Comparison of ENCODE assay signal across 8 mouse cellular contexts in genomic region chr13:69459657-69460458, GRCm38 (mm10).
DNase-seq lines count a peak whose midpoint lies in the region; ATAC-seq and TF ChIP-seq lines count a peak whose summit lies in the region.

No protein-coding gene starts in this region.

- no peak for TF ChIP-seq POLR2A in heart, adult 2 months (IDR thresholded peaks at IDR 0.05; ENCODE audit: insufficient read depth, low read depth, low read length)

- intact Hi-C loops in heart, adult 2 months (cut with DNase I): loop anchor here (2.0 kb wide), 2 partner anchors 75 to 457 kb away; no protein-coding TSS in a partner anchor

- peak; percentile 88 for TF ChIP-seq CTCF in heart, adult 2 months (IDR thresholded peaks at IDR 0.05)
- TF ChIP-seq CTCF in E14TG2a.4 (conservative IDR thresholded peaks at IDR 0.05; ENCODE audit: low read length): peak; percentile 94

- H3K4me1 ChIP-seq in heart, adult 2 months (ENCODE audit: control insufficient read depth, insufficient read depth, low read length): no peaks in the 10 kb centered on the region
- H3K4me1 ChIP-seq in heart, embryonic 10.5 days: no peaks in the 10 kb centered on the region
- no peaks in the 10 kb centered on the region for H3K4me1 ChIP-seq in E14TG2a.4 (replicated peaks; ENCODE audit: low read depth, low read length)

- 20% methylated on average over 8 of the region's 8 CpGs for WGBS in heart, adult 2 months
- WGBS in heart, embryonic 10.5 days: 17% methylated on average over 8 of the region's 8 CpGs

- H3K79me2 ChIP-seq in heart, adult 2 months (replicated peaks; ENCODE audit: control insufficient read depth, insufficient read depth, low read length): no peaks in the 10 kb centered on the region

- H3K9me3 ChIP-seq in heart, embryonic 10.5 days: no peaks in the 10 kb centered on the region
- H3K9me3 ChIP-seq in E14TG2a.4 (ENCODE audit: low read length): peaks cover 8% of the 10 kb centered on the region

- 0 out of 2 replicates have a peak, but pooled peaks have one; percentile 13 for TF ChIP-seq EP300 in heart, adult 2 months (IDR thresholded peaks at IDR 0.05; ENCODE audit: insufficient read depth, low read depth, low read length)

- H3K9ac ChIP-seq in heart, adult 2 months (ENCODE audit: low read depth, low read length): no peak overlapping the region

- H3K27me3 ChIP-seq in heart, adult 2 months (ENCODE audit: control insufficient read depth, insufficient read depth, low read length): no peaks in the 10 kb centered on the region
- H3K27me3 ChIP-seq in heart, embryonic 10.5 days (ENCODE audit: insufficient read depth, poor library complexity, severe bottlenecking): no peaks in the 10 kb centered on the region
- H3K27me3 ChIP-seq in E14TG2a.4 (ENCODE audit: insufficient read depth, low read length): peaks cover 2% of the 10 kb centered on the region; the same call in 1 of the 2 replicates

- no peaks in the 10 kb centered on the region for H3K36me3 ChIP-seq in heart, adult 2 months (ENCODE audit: control insufficient read depth, insufficient read depth, low read length)
- H3K36me3 ChIP-seq in heart, embryonic 10.5 days: no peaks in the 10 kb centered on the region
- no peaks in the 10 kb centered on the region for H3K36me3 ChIP-seq in E14TG2a.4 (ENCODE audit: insufficient read depth, low read length)

- no peak overlapping the region for H3K27ac ChIP-seq in heart, adult 2 months
- H3K27ac ChIP-seq in heart, embryonic 10.5 days: no peak overlapping the region

- no peak overlapping the region for H3K4me3 ChIP-seq in heart, adult 2 months
- no peak overlapping the region for H3K4me3 ChIP-seq in heart, embryonic 10.5 days
- H3K4me3 ChIP-seq in E14TG2a.4 (replicated peaks; ENCODE audit: low read length): no peak overlapping the region

- 0 out of 2 replicates have a peak, but pooled peaks have one; percentile 55 for ATAC-seq in megakaryocyte-erythroid progenitor cell, adult 5-6 weeks (replicated peaks; ENCODE audit: low FRiP score, low TSS enrichment, poor library complexity, severe bottlenecking)
- no peak for ATAC-seq in megakaryocyte, adult 5-6 weeks (ENCODE audit: poor library complexity, severe bottlenecking)

- DNase-seq in heart, adult 2 months: peak; percentile 28 to 58
- no peak for DNase-seq in heart, embryonic 10.5 days (ENCODE audit: low spot score)
- peak; percentile 21 for DNase-seq in cerebellum, adult 9-10 months
- peak; percentile 74 for DNase-seq in gastrocnemius, postnatal 10 days
- peak; percentile 72 to 87 for DNase-seq in layer of hippocampus, postnatal 25 days (ENCODE audit: extremely low spot score in 1 of 2, low spot score in 1 of 2)
